Mouse (Mus musculus) lung, embryonic 14.5 days (tissue): Measurements from ENCODE around the gene Rab1b. TPM values are rescaled to one million over a fixed set of nuclear protein-coding genes. Genes with fewer than 3 reads are reported as not detected.

ENCODE experiments used
- ATAC-seq: fragments of 200-750 bp; cut with Nextera tagmentation; 2 replicates; pipeline ENCODE4 v1.8.0; 2017; ENCODE audit warnings: mild to moderate bottlenecking, moderate TSS enrichment, moderate library complexity; ENCODE audit not compliant: insufficient read depth
- DNase-seq: peaks from one replicate; pipeline ENCODE4 v3.0.0-alpha.2; 2015
- H3K27ac ChIP-seq: fragments of 300-500 bp; sonication (generic); 2 replicates; pipeline ENCODE4 v1.5.1; 2014; ENCODE audit warnings: low read depth, mild to moderate bottlenecking, moderate library complexity
- H3K27me3 ChIP-seq: fragments of 300-500 bp; sonication (generic); 2 replicates; pipeline ENCODE4 v1.6.1; 2014; ENCODE audit warnings: low read length, control low read depth; ENCODE audit not compliant: insufficient read depth
- H3K36me3 ChIP-seq: fragments of 300-500 bp; sonication (generic); 2 replicates; pipeline ENCODE4 v1.6.1; 2014; ENCODE audit warnings: control low read depth; ENCODE audit not compliant: insufficient read depth
- H3K4me1 ChIP-seq: fragments of 300-500 bp; sonication (generic); 2 replicates; pipeline ENCODE4 v1.6.1; 2014; ENCODE audit warnings: antibody characterized with exemption, control low read depth; ENCODE audit not compliant: insufficient read depth
- H3K4me2 ChIP-seq: fragments of 300-500 bp; sonication (generic); 2 replicates; pipeline ENCODE4 v1.6.1; 2014; ENCODE audit warnings: mild to moderate bottlenecking
- H3K4me3 ChIP-seq: fragments of 300-500 bp; sonication (generic); 2 replicates; pipeline ENCODE4 v1.5.1; 2014; ENCODE audit warnings: low read depth, low read length
- H3K9ac ChIP-seq: fragments of 300-500 bp; sonication (generic); 2 replicates; pipeline ENCODE4 v1.6.1; 2014
- H3K9me3 ChIP-seq: fragments of 300-500 bp; sonication (generic); 2 replicates; pipeline ENCODE4 v1.6.1; 2016; ENCODE audit warnings: low read depth, low read length, control low read depth
- CTCF ChIP-seq: IDR thresholded peaks from 2 replicates; pipeline ENCODE4 v1.5.1; 2016; ENCODE audit warnings: antibody characterized with exemption, low read depth
- WGBS: fragments of 180-500 bp; shearing (Covaris S2); extraction: QIAGEN DNeasy Blood & Tissue Kit; methylation state at CpG from one replicate; pipeline ENCODE4 v1.1.7; 2014; 5-methylcytosine and 5-hydroxymethylcytosine counted together
- polyA plus RNA-seq: library from polyadenylated mRNA; unstranded; fragments of >200 nt; fragmentation: Nextera tagmentation; extraction: Ambion mirVana; gene quantifications from 2 replicates; pipeline ENCODE4 v1.2.1, GENCODE M21; 2014

Rab1b gene
- polyA plus RNA-seq, 1 experiment from 2014 or later: 289 TPM

GRCm38 (mm10) chr19:5083961-5084833 lies 22.7 kb downstream of the Rab1b start:
- Histone ChIP-seq H3K4me1 (peaks cover 6% of the 10 kb centered on the region; the same call in 1 of the 2 replicates), H3K4me2 (no peak overlapping the region), H3K27ac (no peak overlapping the region), H3K9ac (no peak overlapping the region), H3K27me3 (peaks cover 58% of the 10 kb centered on the region), H3K9me3 (no peaks in the 10 kb centered on the region), H3K36me3 (no peaks in the 10 kb centered on the region), H3K4me3 (no peak overlapping the region)
- DNase-seq (no peak), ATAC-seq (no peak)
- no peak for TF ChIP-seq CTCF
- WGBS: 54% methylated on average over 3 of the region's 3 CpGs

GRCm38 (mm10) chr19:5082596-5082995 lies 24.3 kb downstream of the Rab1b start:
- no peaks in the 10 kb centered on the region for H3K9me3 ChIP-seq
- no peak overlapping the region for H3K9ac ChIP-seq
- no peak for TF ChIP-seq CTCF
- H3K4me3 ChIP-seq: no peak overlapping the region
- 0 out of 2 replicates have a peak, but pooled peaks cover 3% of the 10 kb centered on the region for H3K4me1 ChIP-seq
- ATAC-seq: no peak
- peaks cover 58% of the 10 kb centered on the region for H3K27me3 ChIP-seq
- no peaks in the 10 kb centered on the region for H3K36me3 ChIP-seq
- no peak overlapping the region for H3K27ac ChIP-seq
- no peak overlapping the region for H3K4me2 ChIP-seq
- WGBS: 55% methylated on average over 24 of the region's 24 CpGs
- no peak for DNase-seq

GRCm38 (mm10) chr19:5082005-5082404 lies 24.9 kb downstream of the Rab1b start:
- H3K27ac ChIP-seq: no peak overlapping the region
- no peak overlapping the region for H3K4me3 ChIP-seq
- no peak for ATAC-seq
- H3K36me3 ChIP-seq: no peaks in the 10 kb centered on the region
- H3K4me1 ChIP-seq: no peaks in the 10 kb centered on the region
- H3K4me2 ChIP-seq: no peak overlapping the region
- peaks cover 58% of the 10 kb centered on the region for H3K27me3 ChIP-seq
- H3K9ac ChIP-seq: no peak overlapping the region
- WGBS: 64% methylated on average over 18 of the region's 18 CpGs
- no peaks in the 10 kb centered on the region for H3K9me3 ChIP-seq
- DNase-seq: no peak
- no peak for TF ChIP-seq CTCF

- Histone ChIP-seq H3K4me3 (no peak overlapping the region), H3K4me1 (no peaks in the 10 kb centered on the region), H3K27ac (no peak overlapping the region), H3K27me3 (peaks cover 36% of the 10 kb centered on the region), H3K4me2 (no peak overlapping the region), H3K36me3 (no peaks in the 10 kb centered on the region), H3K9ac (no peak overlapping the region), H3K9me3 (no peaks in the 10 kb centered on the region)
- no peak for TF ChIP-seq CTCF
- no peak for ATAC-seq
- WGBS: 84% methylated on average over 1 of the region's 1 CpGs
- no peak for DNase-seq
Observed at GRCm38 (mm10) chr19:5079279-5079678, 27.6 kb downstream of the Rab1b start.

GRCm38 (mm10) chr19:5073518-5073917 lies 33.4 kb downstream of the Rab1b start:
- TF ChIP-seq CTCF: no peak
- Histone ChIP-seq H3K36me3 (no peaks in the 10 kb centered on the region), H3K27ac (no peak overlapping the region), H3K9me3 (no peaks in the 10 kb centered on the region), H3K4me3 (no peak overlapping the region), H3K27me3 (peaks cover 17% of the 10 kb centered on the region; the same call in 1 of the 2 replicates), H3K4me2 (peak overlapping the region; percentile 77), H3K9ac (no peak overlapping the region), H3K4me1 (0 out of 2 replicates have a peak, but pooled peaks cover 6% of the 10 kb centered on the region)
- 29% methylated on average over 5 of the region's 5 CpGs for WGBS
- no peak for DNase-seq
- no peak for ATAC-seq

- peaks cover 22% of the 10 kb centered on the region; the same call in 1 of the 2 replicates for H3K27me3 ChIP-seq
- peak overlapping the region; percentile 86 for H3K27ac ChIP-seq
- H3K36me3 ChIP-seq: no peaks in the 10 kb centered on the region
- ATAC-seq (peak; percentile 10; the same call in 1 of the 2 replicates), DNase-seq (peak; percentile 93)
- WGBS: 2% methylated on average over 15 of the region's 15 CpGs
- peak; percentile 75 for TF ChIP-seq CTCF
- H3K4me1 ChIP-seq: 0 out of 2 replicates have a peak, but pooled peaks cover 6% of the 10 kb centered on the region
- H3K4me2 ChIP-seq: peak overlapping the region; percentile 77
- no peak overlapping the region for H3K9ac ChIP-seq
- H3K9me3 ChIP-seq: no peaks in the 10 kb centered on the region
- peak overlapping the region; percentile 62 for H3K4me3 ChIP-seq
Observed at GRCm38 (mm10) chr19:5073028-5073427, 33.8 kb downstream of the Rab1b start.

GRCm38 (mm10) chr19:5072389-5073019 lies 34.4 kb downstream of the Rab1b start:
- Histone ChIP-seq H3K27me3 (peaks cover 24% of the 10 kb centered on the region; the same call in 1 of the 2 replicates), H3K4me1 (peaks cover 8% of the 10 kb centered on the region; the same call in 1 of the 2 replicates), H3K9ac (0 out of 2 replicates have a peak overlapping the region, but pooled peaks have one; percentile 11), H3K36me3 (no peaks in the 10 kb centered on the region), H3K9me3 (no peaks in the 10 kb centered on the region), H3K27ac (peak overlapping the region; percentile 86), H3K4me3 (peak overlapping the region; percentile 62), H3K4me2 (peak overlapping the region; percentile 77)
- DNase-seq (peak; percentile 81), ATAC-seq (peak; percentile 7)
- 0 out of 2 replicates have a peak, but pooled peaks have one; percentile 7 for TF ChIP-seq CTCF
- 2% methylated on average over 20 of the region's 20 CpGs for WGBS
